Mouse (Mus musculus) testis, adult 2 months (tissue): ENCODE measurements around the gene Unc13d.

Experiments
- CTCF ChIP-seq: fragments of 200-500 bp; IDR thresholded peaks from 2 replicates; pipeline ENCODE4 v1.5.1; 2012; ENCODE audit warnings: low read depth, mild to moderate bottlenecking, inconsistent platforms, low read length, moderate library complexity; ENCODE audit not compliant: control insufficient read depth, insufficient read depth, insufficient replicate concordance
- POLR2A ChIP-seq: fragments of 200-500 bp; IDR thresholded peaks from 2 replicates; pipeline ENCODE4 v1.6.1; 2012; ENCODE audit warnings: low read depth, mild to moderate bottlenecking, inconsistent platforms, low read length, moderate library complexity; ENCODE audit not compliant: control insufficient read depth

- TF ChIP-seq CTCF (no peak), POLR2A (no peak)
Observed at GRCm38 (mm10) chr11:116105065-116105464, 27.3 kb upstream of the Unc13d start.
